Mouse (Mus musculus): ENCODE measurements around the gene Trim16. TPM values are rescaled to one million over a fixed set of nuclear protein-coding genes. Genes with fewer than 3 reads are reported as not detected.
A peak's percentile ranks its signal among the peaks of the same experiment; 100 is the strongest.

Trim16 gene
- total and polyA plus RNA-seq, 3 experiments, result 4.0 to 7.4 (median 6.5) TPM

DNA sequence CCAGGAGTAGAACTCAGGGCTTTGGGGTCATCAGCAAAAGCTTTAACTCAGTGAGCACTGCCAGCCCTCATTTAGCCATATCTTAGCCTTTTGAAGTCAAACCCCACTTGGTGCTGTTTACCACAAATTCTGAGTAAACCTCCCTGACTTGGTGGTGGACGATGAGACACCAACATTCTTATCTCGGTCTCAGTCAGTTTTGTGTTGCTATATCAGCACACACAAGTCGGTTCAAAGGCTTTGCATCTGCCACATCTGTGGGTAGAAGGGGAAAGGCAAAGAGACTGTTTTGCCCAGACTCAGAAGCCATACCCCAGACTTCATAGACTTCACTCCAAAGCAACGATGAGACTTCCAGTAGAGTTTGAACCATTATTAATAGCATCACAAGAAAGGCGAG is 24.5 kb downstream of the Trim16 start:
- no peak overlapping the region for H3K4me3 ChIP-seq
- H3K79me2 ChIP-seq (replicated peaks; ENCODE audit: control insufficient read depth, insufficient read depth, low read length), result no peaks in the 10 kb centered on the region
- 76% methylated on average over 5 of the region's 5 CpGs for whole genome bisulfite sequencing
- H3K27me3 ChIP-seq (ENCODE audit: control insufficient read depth, insufficient read depth, low read length), result no peaks in the 10 kb centered on the region
- no peaks in the 10 kb centered on the region for H3K36me3 ChIP-seq (ENCODE audit: control insufficient read depth, insufficient read depth, low read length)
- DNase-seq, result no peak
- TF ChIP-seq CTCF (IDR thresholded peaks at IDR 0.05), result no peak
- no peak for TF ChIP-seq EP300 (IDR thresholded peaks at IDR 0.05; ENCODE audit: insufficient read depth, low read depth, low read length)
- no peak for TF ChIP-seq POLR2A (IDR thresholded peaks at IDR 0.05; ENCODE audit: insufficient read depth, low read depth, low read length)
- intact Hi-C loops (cut with DNase I), result no loop called here
- H3K27ac ChIP-seq, result no peak overlapping the region
- H3K4me1 ChIP-seq (ENCODE audit: control insufficient read depth, insufficient read depth, low read length), result no peaks in the 10 kb centered on the region; the same call in 1 of the 2 replicates
- no peak overlapping the region for H3K9ac ChIP-seq (ENCODE audit: low read depth, low read length)

DNA sequence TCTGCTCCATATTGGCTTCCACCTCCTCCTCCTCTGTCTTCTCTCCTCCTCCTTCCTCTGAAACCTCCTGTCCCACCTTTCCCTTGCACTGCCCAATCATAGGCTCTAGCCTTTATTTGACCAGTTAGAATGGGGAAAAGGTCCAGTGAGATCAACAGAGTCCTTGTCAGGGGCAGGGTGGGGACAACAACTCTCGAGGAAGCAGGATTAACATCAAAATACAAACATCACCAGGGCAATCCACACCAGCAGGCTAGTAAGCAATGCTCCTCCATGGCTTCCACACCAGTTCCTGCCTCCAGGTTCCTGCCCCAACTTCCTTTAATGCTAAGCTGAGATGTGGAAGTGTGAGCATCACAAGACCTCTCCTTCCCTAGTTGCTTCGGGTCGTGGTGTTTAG is 25.7 kb downstream of the Trim16 start:
- H3K4me3 ChIP-seq, result no peak overlapping the region
- 43% methylated on average over 3 of the region's 3 CpGs for WGBS
- H3K27ac ChIP-seq, result no peak overlapping the region
- no peaks in the 10 kb centered on the region for H3K36me3 ChIP-seq (ENCODE audit: control insufficient read depth, insufficient read depth, low read length)
- no peak for DNase-seq
- no peaks in the 10 kb centered on the region; the same call in 1 of the 2 replicates for H3K4me1 ChIP-seq (ENCODE audit: control insufficient read depth, insufficient read depth, low read length)
- H3K27me3 ChIP-seq (ENCODE audit: control insufficient read depth, insufficient read depth, low read length), result no peaks in the 10 kb centered on the region
- no peak for TF ChIP-seq POLR2A (IDR thresholded peaks at IDR 0.05; ENCODE audit: insufficient read depth, low read depth, low read length)
- TF ChIP-seq CTCF (IDR thresholded peaks at IDR 0.05), result no peak
- TF ChIP-seq EP300 (IDR thresholded peaks at IDR 0.05; ENCODE audit: insufficient read depth, low read depth, low read length), result no peak
- no peaks in the 10 kb centered on the region for H3K79me2 ChIP-seq (replicated peaks; ENCODE audit: control insufficient read depth, insufficient read depth, low read length)
- no peak overlapping the region for H3K9ac ChIP-seq (ENCODE audit: low read depth, low read length)
- intact Hi-C loops (cut with DNase I), result no loop called here

DNA sequence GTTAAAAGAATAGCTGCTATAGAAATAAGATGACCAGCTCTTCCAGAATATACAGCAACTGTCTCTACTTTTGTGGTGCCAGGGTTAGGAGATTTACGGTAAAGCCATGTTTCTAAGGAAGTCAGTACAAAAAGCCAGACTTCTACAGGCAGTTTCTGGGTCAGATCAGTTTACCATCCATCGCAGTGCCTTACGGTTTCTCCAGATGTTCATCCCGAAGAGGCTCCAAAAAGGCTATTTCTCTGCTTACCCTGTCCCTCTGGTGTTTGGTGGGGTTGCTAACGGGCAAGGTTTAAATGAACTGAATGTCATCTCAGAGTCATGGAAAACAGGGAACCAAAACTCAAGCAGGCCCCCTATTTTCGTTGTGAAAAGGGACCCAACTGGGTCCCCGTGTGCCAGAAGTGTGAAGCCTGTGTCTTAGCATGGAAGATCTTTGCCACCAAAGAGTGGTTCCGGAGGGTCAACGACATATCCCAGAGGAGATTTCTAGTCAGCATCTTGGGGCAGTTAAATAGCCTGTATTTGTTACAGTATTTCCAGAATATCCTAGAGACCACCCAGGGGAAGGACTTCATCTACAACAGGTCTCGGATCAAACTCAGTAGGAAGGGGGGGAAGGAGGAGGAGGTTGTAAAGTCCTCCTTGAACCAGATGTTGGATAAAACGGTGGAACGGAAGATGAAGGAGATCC is 27.1 kb downstream of the Trim16 start, which contains the start of gene Fbxw10:
Gene Fbxw10, plus strand, starts transcription at position 109 of the 694 bp plus-strand sequence.
- Histone ChIP-seq H3K36me3 (ENCODE audit: control insufficient read depth, insufficient read depth, low read length) (no peaks in the 10 kb centered on the region), H3K27me3 (ENCODE audit: control insufficient read depth, insufficient read depth, low read length) (no peaks in the 10 kb centered on the region), H3K4me1 (ENCODE audit: control insufficient read depth, insufficient read depth, low read length) (no peaks in the 10 kb centered on the region; the same call in 1 of the 2 replicates), H3K79me2 (replicated peaks; ENCODE audit: control insufficient read depth, insufficient read depth, low read length) (no peaks in the 10 kb centered on the region), H3K4me3 (peak within 1 kb of the TSS; percentile 32), H3K9ac (ENCODE audit: low read depth, low read length) (peak within 1 kb of the TSS; percentile 56), H3K27ac (peak within 1 kb of the TSS; percentile 62)
- intact Hi-C loops (cut with DNase I), result no loop called here
- 37% methylated on average over 12 of the region's 12 CpGs for WGBS
- TF ChIP-seq POLR2A (IDR thresholded peaks at IDR 0.05; ENCODE audit: insufficient read depth, low read depth, low read length) (no peak), CTCF (IDR thresholded peaks at IDR 0.05) (no peak), EP300 (IDR thresholded peaks at IDR 0.05; ENCODE audit: insufficient read depth, low read depth, low read length) (no peak)
- DNase-seq, result peak in 1 of 2 experiments; percentile 17

DNA sequence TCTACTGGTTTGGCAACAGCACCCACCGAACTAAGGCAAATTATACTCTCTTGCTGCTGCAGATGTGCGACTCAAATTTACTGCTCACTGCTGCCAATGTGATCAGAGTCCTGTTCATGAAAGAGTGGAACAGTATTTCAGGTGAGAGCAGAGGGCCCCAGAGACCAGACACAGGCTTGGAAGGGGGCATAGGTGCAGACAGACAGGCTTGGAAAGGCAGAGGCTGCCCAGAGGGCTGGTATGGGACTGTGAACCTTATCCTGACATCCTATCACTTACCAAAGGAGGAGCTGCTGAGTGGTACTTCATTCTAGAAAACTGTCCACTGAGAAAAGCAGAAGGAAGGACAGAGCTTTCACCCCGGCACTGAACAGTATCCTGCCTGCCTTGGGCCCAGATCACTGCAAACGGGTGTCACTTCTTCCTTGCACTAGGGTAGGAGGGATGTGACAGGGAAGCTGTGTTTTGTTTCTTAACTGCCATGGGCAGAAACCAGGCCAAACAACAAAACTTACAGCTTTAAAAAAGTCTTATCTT is 27.7 kb downstream of the Trim16 start:
- Histone ChIP-seq H3K9ac (ENCODE audit: low read depth, low read length) (no peak overlapping the region), H3K27ac (peak overlapping the region; percentile 62), H3K27me3 (ENCODE audit: control insufficient read depth, insufficient read depth, low read length) (no peaks in the 10 kb centered on the region), H3K36me3 (ENCODE audit: control insufficient read depth, insufficient read depth, low read length) (no peaks in the 10 kb centered on the region), H3K4me3 (no peak overlapping the region), H3K79me2 (replicated peaks; ENCODE audit: control insufficient read depth, insufficient read depth, low read length) (no peaks in the 10 kb centered on the region), H3K4me1 (ENCODE audit: control insufficient read depth, insufficient read depth, low read length) (no peaks in the 10 kb centered on the region; the same call in 1 of the 2 replicates)
- WGBS, result 64% methylated on average over 4 of the region's 4 CpGs
- peak in 1 of 2 experiments; percentile 12 for DNase-seq
- intact Hi-C loops (cut with DNase I), result no loop called here
- TF ChIP-seq EP300 (IDR thresholded peaks at IDR 0.05; ENCODE audit: insufficient read depth, low read depth, low read length) (no peak), CTCF (IDR thresholded peaks at IDR 0.05) (no peak), POLR2A (IDR thresholded peaks at IDR 0.05; ENCODE audit: insufficient read depth, low read depth, low read length) (no peak)

DNA sequence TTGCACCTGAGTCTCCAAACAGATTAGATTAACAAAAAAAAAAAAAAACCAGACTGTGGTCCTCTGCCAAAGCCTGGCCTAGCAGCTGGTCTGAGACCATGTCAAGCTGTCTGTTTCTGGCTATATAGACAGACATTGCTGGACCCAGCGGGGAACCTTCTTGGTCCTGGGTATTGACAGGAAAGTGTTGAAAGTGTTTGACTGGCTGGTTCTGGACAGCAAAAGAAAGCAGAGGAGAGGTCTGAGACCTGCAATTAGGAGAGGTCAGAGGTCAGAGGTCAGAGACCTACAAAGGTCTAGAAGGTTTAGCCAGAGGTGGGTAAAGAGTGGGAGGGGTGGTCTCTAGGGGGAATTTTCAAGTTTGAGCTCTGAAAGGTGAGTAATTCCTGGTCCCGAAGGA is 28.3 kb downstream of the Trim16 start:
- whole genome bisulfite sequencing, result 68% methylated on average over 2 of the region's 2 CpGs
- Histone ChIP-seq H3K4me1 (ENCODE audit: control insufficient read depth, insufficient read depth, low read length) (no peaks in the 10 kb centered on the region; the same call in 1 of the 2 replicates), H3K27ac (no peak overlapping the region; the same call in 1 of the 2 replicates), H3K79me2 (replicated peaks; ENCODE audit: control insufficient read depth, insufficient read depth, low read length) (no peaks in the 10 kb centered on the region), H3K36me3 (ENCODE audit: control insufficient read depth, insufficient read depth, low read length) (no peaks in the 10 kb centered on the region), H3K27me3 (ENCODE audit: control insufficient read depth, insufficient read depth, low read length) (no peaks in the 10 kb centered on the region), H3K9ac (ENCODE audit: low read depth, low read length) (no peak overlapping the region), H3K4me3 (no peak overlapping the region)
- intact Hi-C loops (cut with DNase I), result no loop called here
- TF ChIP-seq POLR2A (IDR thresholded peaks at IDR 0.05; ENCODE audit: insufficient read depth, low read depth, low read length) (no peak), CTCF (IDR thresholded peaks at IDR 0.05) (no peak), EP300 (IDR thresholded peaks at IDR 0.05; ENCODE audit: insufficient read depth, low read depth, low read length) (no peak)
- no peak for DNase-seq

DNA sequence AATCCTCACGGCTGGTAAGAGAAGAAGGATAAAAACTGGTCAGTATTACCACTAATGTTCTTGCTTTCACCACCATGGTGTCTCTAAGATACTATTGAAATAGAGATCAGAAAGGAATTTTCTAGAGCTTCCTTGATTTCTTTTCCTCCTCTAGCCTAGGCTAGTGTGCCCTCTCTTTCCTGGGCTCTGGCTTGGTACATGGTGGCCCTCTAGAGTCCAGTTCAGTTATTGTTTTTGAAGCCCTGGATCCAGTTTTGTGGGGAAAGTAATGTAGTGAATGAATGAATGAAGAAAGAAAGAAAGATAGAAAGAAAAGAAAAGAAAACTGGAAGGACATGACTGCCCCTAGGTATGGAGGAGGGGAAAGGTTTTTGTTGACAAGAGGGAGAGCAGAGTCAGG is 31.2 kb downstream of the Trim16 start:
- H3K79me2 ChIP-seq (replicated peaks; ENCODE audit: control insufficient read depth, insufficient read depth, low read length), result no peaks in the 10 kb centered on the region
- TF ChIP-seq EP300 (IDR thresholded peaks at IDR 0.05; ENCODE audit: insufficient read depth, low read depth, low read length), result no peak
- peak; percentile 76 for TF ChIP-seq CTCF (IDR thresholded peaks at IDR 0.05)
- H3K9ac ChIP-seq (ENCODE audit: low read depth, low read length), result no peak overlapping the region
- H3K27me3 ChIP-seq (ENCODE audit: control insufficient read depth, insufficient read depth, low read length), result no peaks in the 10 kb centered on the region
- 63% methylated on average over 1 of the region's 1 CpGs for WGBS
- intact Hi-C loops (cut with DNase I), result loop anchor here (1.0 kb wide), 1 partner anchor 94 kb away; no protein-coding TSS in a partner anchor
- no peaks in the 10 kb centered on the region; the same call in 1 of the 2 replicates for H3K4me1 ChIP-seq (ENCODE audit: control insufficient read depth, insufficient read depth, low read length)
- DNase-seq, result no peak
- H3K27ac ChIP-seq, result no peak overlapping the region
- no peak overlapping the region for H3K4me3 ChIP-seq
- no peaks in the 10 kb centered on the region for H3K36me3 ChIP-seq (ENCODE audit: control insufficient read depth, insufficient read depth, low read length)

Measured in heart, adult 2 months (tissue).